Mouse (Mus musculus) olfactory bulb, adult 2 months (tissue): ENCODE results near the gene Dbnl.

ENCODE experiments used
- CTCF ChIP-seq: fragments of 200-500 bp; IDR thresholded peaks from 2 replicates; pipeline ENCODE4 v1.5.1; 2012; ENCODE audit warnings: low read depth, mild to moderate bottlenecking, low read length, moderate library complexity; ENCODE audit not compliant: insufficient read depth
- POLR2A ChIP-seq: fragments of 200-500 bp; IDR thresholded peaks from 2 replicates; pipeline ENCODE4 v1.6.1; 2012; ENCODE audit warnings: mild to moderate bottlenecking, low read depth, low read length, moderate library complexity; ENCODE audit not compliant: insufficient read depth

DNA sequence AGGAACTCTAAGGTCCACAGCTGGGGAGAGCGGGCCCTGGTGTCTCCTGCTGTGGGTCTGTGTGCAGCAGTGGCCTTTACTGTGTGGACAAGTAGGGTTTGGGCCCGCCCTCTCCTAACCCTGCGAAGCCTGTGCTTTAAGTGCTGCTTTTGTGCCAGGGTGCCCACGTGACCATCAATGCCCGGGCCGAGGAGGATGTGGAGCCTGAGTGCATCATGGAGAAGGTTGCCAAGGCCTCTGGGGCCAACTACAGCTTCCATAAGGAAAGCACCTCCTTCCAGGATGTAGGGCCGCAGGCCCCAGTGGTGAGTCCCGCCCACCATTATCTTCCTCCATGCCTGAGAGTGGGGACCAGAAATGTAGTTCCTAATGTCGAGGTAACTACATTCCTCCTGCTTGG, 7.0 kb downstream of the Dbnl start:
- TF ChIP-seq POLR2A, result no peak
- no peak for TF ChIP-seq CTCF
